Mouse (Mus musculus) testis, postnatal 14 days (tissue): Measurements from ENCODE around the gene Adipor2.

Experiments
- DNase-seq: peaks from one replicate; pipeline ENCODE4 v3.0.0; 2021; ENCODE audit warnings: low spot score

Adipor2 gene

DNA sequence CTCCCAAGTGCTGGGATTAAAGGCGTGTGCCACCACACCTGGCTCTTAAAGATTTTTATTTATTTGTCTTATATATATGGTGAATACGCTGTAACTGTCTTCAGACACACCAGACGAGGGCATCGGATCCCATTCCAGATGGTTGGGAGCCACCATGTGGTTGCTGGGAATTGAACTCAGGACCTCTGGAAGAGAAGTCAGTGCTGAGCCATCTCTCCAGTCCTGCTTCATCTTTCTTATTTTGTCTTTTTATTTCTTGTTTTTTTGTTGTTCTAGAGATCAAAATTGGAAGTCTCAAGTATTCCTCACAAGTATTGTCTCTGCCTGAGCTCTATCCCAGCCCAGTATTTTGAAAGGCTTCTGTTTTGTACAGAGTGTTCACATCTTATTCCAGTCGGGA lies 2.9 kb upstream of the Adipor2 start:
- DNase-seq: no peak

GRCm38 (mm10) chr6:119419412-119419811 lies 1.9 kb upstream of the Adipor2 start:
- DNase-seq: no peak

DNA sequence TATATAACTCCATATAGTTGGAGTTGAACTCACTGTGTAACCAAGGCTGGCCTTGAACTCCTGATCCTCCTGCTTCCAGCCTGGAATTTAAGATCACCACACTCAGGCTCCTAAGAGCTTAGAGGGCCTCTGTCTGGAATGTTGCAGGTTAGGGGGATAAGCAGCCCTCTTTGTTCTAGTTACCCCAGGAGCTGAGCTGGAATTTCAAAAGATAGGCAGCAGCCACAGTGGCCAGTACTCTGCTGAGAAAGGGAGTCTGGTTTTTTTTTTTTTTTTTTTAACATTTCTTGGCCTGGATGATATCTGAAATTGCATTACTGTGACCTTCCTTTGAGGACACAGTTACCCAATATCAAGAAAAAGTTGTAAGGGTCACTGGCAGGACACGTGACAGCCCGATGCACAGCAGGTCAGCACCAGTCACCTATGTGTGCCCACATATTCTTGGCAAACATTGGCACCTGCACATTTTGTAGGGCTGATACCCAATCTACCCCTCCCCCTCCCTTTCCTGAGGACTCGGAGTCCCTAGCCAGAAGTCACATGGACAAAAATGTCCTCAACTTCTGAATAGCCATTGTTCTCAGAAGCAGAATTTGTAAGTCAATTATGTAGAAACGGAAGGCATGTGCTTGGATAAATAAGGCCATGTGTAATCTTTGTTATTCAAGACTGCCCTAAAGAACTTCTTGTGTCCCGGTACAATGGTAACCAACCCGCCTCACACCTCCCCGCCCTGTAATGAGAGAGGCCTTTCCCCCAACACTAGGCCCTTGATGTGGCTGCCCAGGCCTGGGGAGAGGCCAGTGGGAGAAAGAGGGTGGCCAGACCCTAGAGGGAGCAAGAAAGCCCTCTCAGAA lies 1.1 kb upstream of the Adipor2 start:
- DNase-seq: peak; percentile 53

DNA sequence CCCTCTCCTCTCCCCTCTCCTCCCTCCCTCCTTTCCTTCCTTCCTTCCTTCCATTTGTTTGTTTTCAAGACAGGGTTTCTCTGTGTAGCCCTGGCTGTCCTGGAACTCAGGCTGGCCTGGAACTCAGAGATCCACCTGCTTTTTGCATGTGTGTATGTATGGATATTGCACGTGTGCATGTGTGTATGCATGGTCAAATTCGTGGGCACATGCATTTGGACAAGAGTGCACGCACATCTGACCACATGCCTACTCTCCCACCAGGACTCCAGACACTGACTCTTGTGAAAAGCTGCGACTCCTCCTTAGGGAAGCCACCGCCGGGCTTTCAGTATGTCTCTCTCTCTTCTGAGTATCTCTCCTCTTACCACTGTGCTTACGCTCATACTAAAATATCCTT lies 317 bp upstream of the Adipor2 start:
- no peak for DNase-seq

- no peak for DNase-seq
Observed at GRCm38 (mm10) chr6:119416643-119417042, 861 bp downstream of the Adipor2 start.

DNA sequence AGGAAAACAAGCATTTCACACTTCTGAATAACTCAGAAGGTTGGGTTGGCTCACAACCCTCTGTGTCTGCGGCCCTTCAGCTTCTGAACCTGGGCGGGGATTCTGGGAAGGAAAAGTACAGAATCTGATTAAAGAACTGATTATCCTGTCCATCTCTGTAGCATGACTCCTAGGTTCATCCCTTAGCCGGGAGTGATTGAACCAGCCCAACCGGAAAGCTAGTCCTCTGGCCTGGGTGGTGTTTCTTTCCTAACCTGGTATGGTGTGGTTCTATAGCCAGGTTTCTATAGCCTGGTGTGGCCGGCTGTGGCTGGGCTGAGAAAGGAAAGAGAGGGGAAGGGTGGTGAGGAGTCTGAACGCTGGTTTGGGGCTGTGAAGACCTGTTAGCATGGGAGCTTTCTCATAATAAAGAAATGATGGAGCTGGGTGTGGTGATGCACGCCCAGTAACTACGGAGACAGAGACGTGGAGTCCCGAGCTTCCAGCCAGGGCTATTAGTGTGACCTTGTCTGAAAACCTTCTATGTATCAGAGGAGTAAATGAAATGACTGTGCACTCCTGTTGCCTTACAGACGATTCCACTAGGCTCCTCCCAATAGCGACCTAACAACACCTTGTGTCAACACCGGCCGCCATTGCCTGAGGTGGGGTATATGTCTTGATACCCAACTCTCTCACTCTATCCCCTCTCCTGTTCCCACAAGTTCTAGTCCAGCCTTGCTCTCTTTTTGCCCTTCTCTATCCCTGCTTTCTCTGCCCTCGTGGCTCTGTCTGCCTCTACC lies 3.1 kb downstream of the Adipor2 start:
- no peak for DNase-seq

DNA sequence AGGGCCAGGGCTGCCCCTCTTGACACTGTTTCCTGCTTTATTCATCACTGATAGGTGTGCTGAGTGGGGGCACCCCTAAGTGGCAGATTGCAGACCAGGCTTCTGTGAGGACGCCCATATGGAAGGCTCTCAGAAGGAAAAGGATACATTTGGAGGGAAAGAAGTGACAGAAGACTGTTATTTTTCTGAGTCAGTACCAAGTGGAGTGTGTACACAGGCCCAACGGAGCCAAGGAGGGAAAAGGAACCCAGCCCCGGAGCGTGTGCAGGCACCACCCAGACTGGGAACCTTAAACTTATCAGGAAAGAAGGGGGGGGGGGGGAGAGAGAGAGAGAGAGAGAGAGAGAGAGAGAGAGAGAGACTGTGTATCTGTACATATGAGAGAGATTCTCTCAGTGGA lies 4.9 kb downstream of the Adipor2 start:
- no peak for DNase-seq

- no peak for DNase-seq
Observed at GRCm38 (mm10) chr6:119411511-119411910, 6.0 kb downstream of the Adipor2 start.

DNA sequence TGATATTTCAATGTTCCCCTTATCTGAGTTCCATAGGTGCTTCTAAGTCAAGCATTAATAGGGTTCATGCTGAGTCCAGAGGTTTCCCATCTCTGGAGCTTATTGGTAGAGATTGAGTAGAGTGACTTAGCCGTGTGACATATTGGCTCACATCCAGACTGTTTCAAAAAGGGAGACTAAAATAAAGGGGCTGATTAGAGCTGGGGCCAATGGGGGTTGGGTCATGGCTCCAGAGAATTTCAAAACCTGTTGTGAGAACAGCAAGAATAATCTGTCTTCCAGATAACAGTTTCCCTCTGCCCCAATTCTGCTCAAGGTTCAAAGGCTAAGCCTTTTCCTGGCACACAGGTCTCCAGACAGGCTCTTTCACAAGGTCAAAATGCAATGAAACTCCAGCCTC lies 7.7 kb downstream of the Adipor2 start:
- no peak for DNase-seq

DNA sequence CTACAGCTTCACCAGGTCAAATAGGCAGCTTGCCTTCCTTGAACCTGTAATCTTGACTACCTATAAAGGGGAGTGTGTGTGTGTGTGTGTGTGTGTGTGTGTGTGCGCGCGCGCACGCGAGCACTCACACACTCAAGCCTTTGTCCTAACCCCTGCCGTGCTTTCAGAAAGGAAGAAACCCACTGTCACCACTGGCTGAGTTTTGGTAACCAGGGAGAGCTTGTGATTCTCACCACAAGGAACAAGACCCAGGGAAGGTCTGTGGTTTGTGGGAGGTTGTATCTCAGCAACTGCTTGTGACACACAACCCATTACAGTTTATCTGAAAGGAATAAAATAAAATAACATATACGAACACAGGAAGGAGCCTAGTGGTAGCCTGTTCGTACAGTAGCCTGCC lies 8.9 kb downstream of the Adipor2 start:
- no peak for DNase-seq

DNA sequence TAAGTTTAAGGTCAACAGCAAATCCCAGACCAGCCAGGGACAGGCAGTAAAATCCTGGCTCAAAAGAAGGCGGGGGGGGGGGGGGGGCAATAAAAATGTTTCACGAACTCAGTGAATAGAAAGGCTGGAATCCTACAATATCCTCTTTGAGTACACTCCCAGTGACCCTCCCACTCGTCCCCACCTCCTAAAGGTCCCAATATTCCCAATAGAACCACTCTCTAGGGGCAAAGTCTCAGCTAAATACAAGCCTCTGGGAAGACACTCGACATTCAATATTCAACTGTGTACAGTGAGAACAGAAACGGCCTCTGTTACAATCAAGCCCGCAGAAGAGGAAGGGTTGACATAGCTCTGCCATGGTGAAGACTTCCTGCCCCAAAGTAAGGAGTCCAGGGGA lies 9.7 kb downstream of the Adipor2 start:
- DNase-seq: no peak

GRCm38 (mm10) chr6:119406528-119406927 lies 11.0 kb downstream of the Adipor2 start:
- no peak for DNase-seq

- DNase-seq: no peak
Observed at GRCm38 (mm10) chr6:119405310-119405709, 12.2 kb downstream of the Adipor2 start.

DNA sequence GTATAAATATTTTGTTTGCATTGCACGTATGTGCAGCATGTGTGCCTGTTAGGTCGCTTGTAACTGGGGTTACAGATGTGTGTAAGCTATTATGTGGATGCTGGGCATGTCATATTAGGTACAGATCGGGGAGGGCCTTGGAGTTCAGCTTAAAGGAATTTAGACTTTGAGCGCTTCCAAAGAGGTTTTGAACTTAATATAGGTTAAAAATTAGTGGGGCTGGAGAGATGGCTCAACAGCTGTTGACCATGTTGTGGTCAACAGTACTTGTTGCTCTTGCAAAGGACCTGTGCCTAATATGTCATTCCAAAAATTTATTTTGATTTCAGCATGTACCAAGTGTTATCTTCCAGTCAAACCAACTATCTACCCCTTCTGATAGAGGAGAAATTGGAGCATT lies 12.7 kb downstream of the Adipor2 start:
- no peak for DNase-seq

DNA sequence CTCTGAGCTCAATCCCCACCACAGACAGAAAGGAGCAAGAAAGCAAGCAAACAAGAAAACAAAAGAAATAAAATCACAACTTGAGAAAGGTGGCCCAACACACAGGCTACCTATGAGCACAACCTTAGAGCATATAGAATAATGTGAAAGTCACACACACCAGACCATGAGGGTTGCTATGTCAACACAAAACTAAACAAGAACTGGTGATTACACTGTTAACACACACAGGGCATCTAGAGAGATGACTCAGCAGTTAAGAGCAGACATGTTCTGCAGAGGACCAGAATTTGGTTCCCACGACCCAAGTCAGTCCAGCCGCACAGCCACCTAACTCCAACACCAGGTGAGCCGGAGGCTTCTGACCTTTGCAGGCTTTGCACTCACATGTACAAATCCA lies 14.5 kb downstream of the Adipor2 start:
- DNase-seq: no peak

DNA sequence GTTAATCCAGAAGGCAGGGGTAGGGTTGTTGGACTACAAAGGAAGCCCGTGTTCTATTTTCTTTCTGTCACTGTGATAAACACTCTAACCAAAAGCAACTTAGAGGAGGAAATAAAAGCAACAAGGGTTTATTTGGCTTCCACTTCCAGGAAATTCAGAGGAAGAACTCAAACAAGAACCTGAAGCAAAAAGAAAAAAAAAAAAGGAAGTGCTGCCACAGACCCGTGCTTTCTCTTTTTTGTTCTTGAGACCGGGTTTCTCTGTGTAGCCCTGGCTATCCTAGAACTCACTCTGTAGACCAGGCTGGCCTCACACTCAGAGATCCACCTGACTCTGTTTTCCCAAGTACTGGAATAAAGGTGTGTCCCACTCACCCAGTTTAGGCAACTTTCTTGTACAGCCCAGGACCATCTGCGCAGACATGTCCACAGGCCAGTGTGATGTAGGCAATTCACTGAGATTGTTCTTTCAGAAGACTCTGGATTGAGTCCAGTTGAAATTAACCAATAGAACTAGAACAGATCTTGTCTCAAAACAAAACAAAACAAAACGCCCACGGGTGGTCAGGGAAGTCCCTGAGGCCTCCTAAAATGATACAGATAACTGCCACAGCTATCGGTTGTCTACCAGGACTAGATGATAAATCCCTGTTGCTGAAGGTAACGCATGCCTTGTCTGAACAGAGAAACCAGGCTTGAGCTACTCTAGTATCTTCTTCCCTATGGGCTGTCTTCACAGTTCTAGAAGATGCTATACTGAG lies 15.8 kb downstream of the Adipor2 start:
- DNase-seq: no peak

- no peak for DNase-seq
Observed at GRCm38 (mm10) chr6:119400649-119401048, 16.9 kb downstream of the Adipor2 start.

DNA sequence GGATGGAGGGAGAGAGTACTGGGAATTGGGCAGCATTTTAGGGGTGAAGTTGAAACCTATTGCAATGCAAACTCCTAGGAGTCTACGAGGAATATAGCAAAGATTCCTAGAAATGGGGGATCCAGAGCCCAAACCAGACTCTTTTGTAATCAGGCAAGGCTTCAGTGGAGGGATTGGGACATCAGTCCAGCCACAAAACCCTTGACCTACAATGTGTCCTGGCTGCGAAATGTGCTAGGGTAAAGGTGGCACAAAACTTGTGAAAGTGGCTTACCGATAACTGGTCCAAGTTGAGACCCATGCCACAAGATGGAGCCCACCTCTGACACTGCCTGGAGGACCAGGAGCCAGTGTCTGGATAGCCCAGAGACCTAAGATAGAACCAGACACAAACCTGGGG lies 18.1 kb downstream of the Adipor2 start:
- DNase-seq: no peak

DNA sequence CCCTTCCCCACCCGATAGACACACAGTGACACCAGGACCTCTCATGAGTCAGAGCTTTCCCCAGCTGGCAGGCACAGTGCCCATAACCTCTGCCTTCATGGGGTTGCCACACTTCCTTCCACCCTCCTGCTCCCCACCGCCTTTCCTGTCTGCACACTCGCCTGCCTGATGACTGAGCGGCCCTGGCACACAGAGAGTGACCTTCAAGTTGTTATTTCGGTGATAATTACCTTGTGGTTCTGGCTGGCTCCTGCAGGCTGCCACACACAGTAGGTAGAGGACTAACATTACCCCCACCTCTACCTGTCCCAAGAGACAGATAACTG lies 21.2 kb downstream of the Adipor2 start:
- DNase-seq: peak; percentile 60

DNA sequence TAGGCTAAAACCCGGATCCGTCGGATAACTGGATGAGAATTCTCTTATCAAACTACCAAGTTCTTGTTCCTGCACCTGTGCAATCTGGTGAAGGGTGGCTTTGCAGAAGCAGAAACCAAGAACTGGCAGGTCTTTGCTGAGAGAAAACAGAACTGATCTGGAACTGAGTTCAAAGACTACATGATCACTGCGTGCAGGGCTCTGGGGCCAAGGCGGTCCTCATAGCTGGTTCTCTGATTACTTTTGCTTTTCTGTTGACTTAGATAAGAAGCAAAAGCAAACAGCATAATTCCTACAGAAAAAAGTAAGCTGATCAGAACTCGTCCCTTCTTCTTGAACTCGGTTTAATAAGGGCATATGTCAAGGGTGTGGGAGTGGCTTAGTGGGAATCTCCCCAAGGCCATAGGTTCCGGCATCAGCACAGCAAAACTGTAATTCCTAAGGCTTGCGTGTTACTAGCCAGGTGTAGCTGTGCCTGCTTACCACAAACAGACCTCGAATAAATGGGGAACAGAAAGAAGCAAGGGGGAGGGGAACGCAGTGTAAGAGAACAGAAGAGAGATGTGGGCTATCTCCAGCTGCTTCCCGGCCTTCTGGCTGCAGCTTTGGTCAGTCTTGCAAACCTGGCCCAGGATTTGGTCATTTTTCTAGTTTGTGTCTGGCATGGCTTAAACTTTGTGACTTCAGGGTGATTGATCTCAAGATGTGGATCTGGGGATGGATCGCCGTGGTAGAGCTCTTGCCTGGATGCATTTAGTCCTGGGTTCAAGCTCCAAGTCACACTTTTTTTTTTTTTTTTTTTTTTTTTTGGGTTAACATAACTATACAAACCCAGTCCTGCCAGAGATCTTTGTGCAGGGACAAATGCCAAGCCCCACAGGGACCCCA lies 21.8 kb downstream of the Adipor2 start:
- DNase-seq: no peak

- DNase-seq: no peak
Observed at GRCm38 (mm10) chr6:119392836-119393235, 24.7 kb downstream of the Adipor2 start.

DNA sequence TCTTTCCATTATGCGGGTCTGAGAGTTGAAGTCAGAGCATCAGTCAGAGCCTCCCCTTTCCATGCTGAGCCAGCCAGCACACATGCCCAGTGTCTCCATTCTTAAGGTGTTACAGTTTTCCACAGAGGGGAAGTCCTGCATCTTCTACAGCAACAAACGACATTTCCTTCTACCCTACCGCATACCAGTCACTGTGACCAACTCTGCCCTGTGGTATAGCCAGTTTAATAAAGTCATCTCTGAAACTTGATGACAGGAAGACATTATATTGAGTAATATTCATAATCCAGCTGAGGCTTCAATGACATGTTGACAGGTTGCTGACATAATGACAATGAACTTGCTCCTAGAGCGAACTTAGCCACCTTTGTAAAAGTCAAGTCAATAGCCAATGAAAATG lies 26.8 kb downstream of the Adipor2 start:
- no peak for DNase-seq
